Mouse (Mus musculus) Muller cell, postnatal 12 days (primary cell): ENCODE measurements around the gene Negr1.
"Not testable (repeated sequence)": the region's sequence is repeated elsewhere in the genome, so short reads cannot be mapped to it uniquely, and the experiment has no call there.

Experiments
- DNase-seq: peaks from one replicate; pipeline ENCODE4 v3.0.0-alpha.2; 2015; ENCODE audit errors: inconsistent ontology term

Gene Negr1

GRCm38 (mm10) chr3:156999177-156999808 is 437.7 kb downstream of the Negr1 start:
- peak; percentile 54 for DNase-seq

- no peak for DNase-seq
Measured at GRCm38 (mm10) chr3:157021632-157022031, 460.0 kb downstream of the Negr1 start.

GRCm38 (mm10) chr3:157024580-157024979 is 463.0 kb downstream of the Negr1 start:
- no peak for DNase-seq

- no peak for DNase-seq
Measured at GRCm38 (mm10) chr3:157031513-157032142, 470.0 kb downstream of the Negr1 start.

- DNase-seq: no peak
Measured at GRCm38 (mm10) chr3:157036016-157036415, 474.4 kb downstream of the Negr1 start.

- DNase-seq: no peak
Measured at GRCm38 (mm10) chr3:157036568-157036967, 475.0 kb downstream of the Negr1 start.

- peak; percentile 59 for DNase-seq
Measured at GRCm38 (mm10) chr3:157040619-157041018, 479.0 kb downstream of the Negr1 start.

GRCm38 (mm10) chr3:157044565-157044964 is 483.0 kb downstream of the Negr1 start:
- no peak for DNase-seq

GRCm38 (mm10) chr3:157064438-157064837 is 502.8 kb downstream of the Negr1 start:
- not testable (repeated sequence) for DNase-seq

- no peak for DNase-seq
Measured at GRCm38 (mm10) chr3:157066331-157066730, 504.7 kb downstream of the Negr1 start.

- DNase-seq: no peak
Measured at GRCm38 (mm10) chr3:157079250-157079965, 517.8 kb downstream of the Negr1 start.

- DNase-seq: no peak
Measured at GRCm38 (mm10) chr3:157079966-157080306, 518.3 kb downstream of the Negr1 start.

GRCm38 (mm10) chr3:157080585-157080984 is 519.0 kb downstream of the Negr1 start:
- no peak for DNase-seq

GRCm38 (mm10) chr3:157082808-157083784 is 521.5 kb downstream of the Negr1 start:
- no peak for DNase-seq

GRCm38 (mm10) chr3:157085180-157085579 is 523.6 kb downstream of the Negr1 start:
- no peak for DNase-seq

GRCm38 (mm10) chr3:157090051-157090450 is 528.5 kb downstream of the Negr1 start:
- no peak for DNase-seq

GRCm38 (mm10) chr3:157096284-157096683 is 534.7 kb downstream of the Negr1 start:
- no peak for DNase-seq

GRCm38 (mm10) chr3:157097514-157097913 is 535.9 kb downstream of the Negr1 start:
- DNase-seq: no peak

- no peak for DNase-seq
Measured at GRCm38 (mm10) chr3:157098417-157098816, 536.8 kb downstream of the Negr1 start.

GRCm38 (mm10) chr3:157104866-157105579 is 543.4 kb downstream of the Negr1 start:
- no peak for DNase-seq
